Mouse (Mus musculus) urinary bladder, postnatal 36 days (tissue): ENCODE results near the gene Pabpc4.

Source experiments
- DNase-seq, 2 experiments: peaks; one replicate each; pipeline ENCODE4 v3.0.0; 2022; ENCODE audit warnings: low spot score in 2 of 2, mixed read lengths in 1 of 2

Pabpc4 gene

DNA sequence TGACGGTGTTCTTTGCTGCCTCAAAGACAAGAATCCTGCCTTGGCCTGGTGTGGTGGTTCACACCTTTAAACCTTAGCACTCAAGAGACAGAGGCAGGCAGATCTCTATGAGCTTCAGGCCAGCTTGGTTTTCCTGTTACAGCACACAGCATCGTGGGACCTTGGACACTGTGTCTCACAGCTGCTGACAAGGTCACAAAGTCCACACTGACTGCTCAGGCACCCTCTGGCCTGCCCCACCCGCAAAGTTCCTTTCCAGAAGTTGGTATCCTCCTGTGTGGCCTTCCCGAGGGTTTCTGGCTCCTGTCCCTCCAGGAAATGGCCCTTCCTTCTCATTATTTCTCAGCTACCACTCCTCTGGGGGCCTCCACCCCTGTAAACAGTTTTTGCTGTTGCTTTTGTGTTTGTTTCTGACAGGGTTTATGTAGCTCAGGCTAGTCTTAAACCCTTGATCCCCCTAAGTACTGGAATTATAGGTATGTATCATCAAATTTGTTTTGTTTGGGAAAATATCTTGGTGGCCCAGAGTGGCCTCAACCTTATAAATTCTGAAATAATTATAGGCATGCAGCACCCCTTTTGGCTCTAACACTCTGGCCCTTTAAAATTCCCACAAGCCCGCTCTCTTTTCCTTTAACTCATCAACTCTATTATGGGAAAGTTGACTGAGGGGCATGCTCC, at the start of gene Pabpc4:
TSS of gene Pabpc4 (plus strand) at position 631 of the 681 bp plus-strand sequence.
- no peak for DNase-seq

DNA sequence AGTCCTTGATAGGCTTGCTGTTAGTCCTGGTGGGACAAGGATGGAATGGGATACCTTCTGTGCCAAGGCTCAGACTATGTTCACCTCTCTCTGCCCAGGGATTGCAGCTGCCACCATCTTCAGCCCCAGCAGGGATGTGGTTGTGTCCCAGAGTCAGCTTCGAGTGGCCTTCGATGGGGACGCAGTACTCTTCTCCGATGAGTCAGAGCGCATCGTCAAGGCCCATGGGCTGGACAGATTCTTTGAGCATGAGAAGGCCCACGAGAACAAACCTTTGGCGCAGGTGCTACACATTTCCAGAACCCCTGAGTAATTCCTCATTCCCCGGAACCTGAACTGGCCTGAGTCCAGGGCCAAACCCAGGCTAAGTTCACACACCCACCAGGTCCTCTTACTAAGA, 48.2 kb upstream of the Pabpc4 start:
- DNase-seq = no peak

DNA sequence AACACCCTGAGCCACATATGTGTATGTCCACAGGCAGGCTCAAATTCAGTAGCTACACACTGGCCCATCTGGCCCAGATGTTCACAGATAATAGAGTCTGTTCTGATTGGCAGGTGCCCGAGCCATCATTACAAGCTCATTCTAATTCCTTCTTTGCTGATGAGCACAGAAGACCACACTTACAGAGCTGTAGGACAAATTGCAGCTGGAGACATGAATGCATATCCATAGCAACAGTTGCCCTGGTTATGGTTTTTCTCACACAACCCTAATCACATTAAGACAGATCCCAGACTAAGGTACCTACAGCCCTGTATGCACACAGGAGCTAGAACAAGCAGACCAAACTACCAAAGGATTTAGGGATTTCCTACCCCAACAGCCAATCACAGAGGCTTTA, 46.8 kb upstream of the Pabpc4 start:
- no peak for DNase-seq

DNA sequence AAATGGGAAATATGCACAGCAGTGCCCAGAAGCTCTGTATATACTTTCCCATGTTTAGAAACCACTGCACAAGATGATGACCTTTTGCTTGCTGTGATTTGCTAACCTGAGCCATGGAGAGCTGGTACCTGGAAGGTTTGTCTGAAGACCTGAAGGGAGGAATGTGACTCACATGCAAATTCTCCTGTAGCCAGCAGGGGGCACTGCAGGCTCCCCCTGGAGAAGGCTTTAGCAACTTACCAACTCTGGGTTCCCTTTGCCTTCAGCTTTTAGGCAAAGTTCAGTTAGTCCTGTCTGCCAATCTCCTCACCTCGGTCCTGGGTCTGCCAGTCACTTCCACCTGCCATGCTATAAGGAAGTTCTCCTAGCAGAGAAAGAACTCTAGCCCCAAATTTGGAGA, 45.4 kb upstream of the Pabpc4 start:
- DNase-seq = peak in 1 of 2 experiments; percentile 35

DNA sequence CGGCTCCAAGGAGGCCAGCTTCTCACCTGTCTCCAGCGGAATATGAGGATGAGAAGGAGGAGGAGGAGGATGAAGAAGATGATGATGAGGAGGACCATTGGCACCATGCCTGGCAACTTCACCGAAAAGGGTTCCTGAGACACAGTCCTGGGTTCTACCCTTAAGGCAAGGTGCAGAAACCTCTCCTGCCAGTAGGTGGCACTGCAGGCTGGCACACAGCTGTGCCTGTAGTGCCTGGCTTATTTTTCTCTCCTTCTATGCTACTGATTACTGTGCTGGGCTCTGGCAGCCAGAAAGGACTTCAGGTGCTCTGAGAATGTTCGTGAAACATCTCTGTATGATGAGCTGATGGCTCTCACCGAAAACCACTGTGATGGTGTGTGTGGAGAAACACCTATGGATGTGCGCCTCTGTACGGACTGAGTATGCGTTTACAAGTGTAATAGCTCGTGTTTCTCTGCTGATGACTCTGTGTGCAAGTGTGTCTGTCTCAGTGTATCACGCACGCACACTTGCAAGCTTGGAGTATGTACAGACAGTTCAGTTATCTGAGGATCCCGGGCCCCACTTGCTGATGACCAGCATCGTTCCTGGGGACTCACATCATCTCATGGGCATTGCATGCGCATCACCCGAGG, 42.3 kb upstream of the Pabpc4 start:
- DNase-seq = peak; percentile 44 to 48

DNA sequence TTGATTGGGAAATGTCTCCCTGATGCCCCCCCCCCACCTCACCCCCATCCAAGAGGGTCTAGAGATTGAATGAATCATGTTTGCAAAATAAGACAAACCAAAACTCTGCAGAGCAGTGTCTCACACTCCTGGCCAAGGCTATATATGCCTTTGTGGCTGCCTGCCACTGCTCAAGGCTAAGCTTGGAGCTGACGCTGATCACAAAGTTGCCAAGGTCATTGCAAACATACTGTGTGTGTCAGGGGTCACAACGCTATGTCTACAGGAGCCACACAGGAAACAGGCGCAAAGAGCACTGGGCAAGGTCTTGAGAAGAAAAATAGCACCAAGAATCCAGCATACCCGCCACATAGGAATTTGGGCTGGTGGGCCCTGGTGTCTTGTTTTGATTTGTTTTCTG, 41.5 kb upstream of the Pabpc4 start:
- DNase-seq = no peak

DNA sequence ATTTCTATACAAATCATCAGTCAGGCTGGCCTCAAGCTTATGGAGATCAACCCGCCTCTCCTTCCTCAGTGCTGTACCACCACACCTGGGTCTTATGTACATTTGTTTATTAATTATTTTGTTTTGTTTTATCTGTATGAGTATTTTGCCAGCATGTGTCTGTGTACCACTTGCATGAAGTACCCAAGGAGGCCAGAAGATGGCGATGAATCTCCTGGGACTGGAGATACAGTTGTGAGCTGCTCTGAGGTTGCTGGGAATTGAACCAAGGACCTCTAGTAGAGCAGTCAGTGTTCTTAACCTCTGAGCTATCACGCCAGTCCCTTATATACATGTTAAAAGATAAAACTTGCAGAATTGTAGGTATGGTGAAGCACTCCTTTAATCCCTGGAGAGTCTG, 38.8 kb upstream of the Pabpc4 start:
- no peak for DNase-seq

DNA sequence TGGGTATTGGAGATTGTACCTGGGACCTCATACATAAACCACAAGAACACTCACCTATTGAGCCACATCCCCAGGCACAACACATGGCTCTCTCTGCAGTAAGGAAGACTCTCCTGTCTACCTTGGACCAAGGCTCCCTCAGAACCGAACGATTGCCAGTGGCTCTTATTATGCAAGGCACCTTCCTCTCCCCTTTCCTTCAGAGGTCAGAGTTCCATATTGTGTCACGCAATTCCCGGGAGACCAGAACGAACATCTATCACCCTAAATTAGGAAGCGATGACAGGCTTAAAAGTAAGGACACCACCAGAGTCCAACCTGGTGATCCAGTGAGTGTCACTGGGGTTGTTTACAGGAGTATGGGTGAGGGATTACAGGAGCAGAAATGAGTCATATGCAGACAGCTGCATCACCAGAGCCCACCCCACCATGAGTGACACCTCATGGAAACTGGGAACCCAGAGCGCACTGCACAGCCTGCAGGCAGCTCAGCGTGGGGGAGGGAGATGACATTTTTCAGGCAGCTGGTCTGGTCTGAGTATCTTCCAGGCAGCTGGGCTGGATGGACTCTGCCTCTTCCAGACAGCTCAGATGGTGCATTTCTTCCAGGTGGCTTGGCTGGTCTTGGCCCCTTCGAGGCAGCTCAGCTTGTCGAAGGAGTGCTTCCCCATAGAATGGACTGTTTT, 36.3 kb upstream of the Pabpc4 start:
- DNase-seq = no peak

DNA sequence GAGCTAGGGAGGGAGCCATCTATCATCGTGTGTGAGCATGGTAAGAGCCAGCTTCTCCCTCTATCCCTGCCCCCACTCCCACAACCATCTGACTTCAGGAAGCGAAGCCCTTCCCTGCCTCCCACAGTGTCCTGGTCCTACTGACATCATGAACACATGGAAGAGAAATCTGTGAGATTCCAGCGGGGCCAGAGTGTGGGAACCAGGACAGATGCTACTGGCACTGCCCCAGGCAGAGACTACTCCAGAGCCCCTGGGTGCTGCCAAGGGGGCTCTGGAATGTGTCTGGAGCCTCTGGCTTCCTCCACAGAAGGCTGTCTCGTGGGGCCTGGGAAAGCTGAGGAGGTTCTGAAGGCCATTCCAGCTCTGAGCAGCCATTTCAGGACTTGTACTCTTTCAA, 34.4 kb upstream of the Pabpc4 start:
- no peak for DNase-seq

DNA sequence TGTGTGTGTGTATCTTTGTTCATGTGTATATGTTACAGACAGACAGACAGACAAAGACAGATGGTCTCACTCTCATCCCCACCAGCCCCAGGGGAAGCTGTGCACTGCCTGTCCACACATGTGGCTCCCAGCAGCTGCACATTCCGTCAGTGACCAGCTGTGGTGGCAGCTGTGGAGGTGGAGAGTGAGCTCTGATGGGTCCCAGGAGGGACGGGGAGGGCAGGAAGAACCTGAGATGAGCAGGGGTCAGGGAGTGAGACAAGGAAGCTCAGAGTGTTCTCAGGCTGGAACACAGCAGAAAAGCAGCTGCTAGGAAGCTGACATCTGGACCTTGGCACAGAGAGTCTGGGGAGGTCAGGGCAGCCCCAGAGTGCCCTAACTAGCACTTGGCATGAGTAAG, 33.9 kb upstream of the Pabpc4 start:
- DNase-seq = no peak

DNA sequence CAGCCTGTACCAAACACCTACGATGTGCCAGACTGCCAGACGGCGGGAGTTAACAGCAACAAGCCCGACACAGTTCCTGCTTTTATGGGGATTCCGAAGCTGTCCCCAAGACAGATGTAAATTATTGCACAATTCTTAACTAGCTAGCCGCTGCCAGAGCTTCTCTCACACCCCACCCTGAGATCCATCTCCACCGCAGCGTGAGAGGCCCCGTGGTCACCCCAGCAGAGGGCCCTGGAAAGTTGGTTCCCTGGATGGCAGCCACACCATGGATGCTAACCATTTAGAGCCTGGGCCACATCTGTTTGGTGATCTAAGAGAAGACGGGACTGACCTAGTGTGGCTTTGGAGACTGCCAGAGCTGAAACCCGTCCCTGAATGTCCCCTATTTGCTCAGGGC, 33.0 kb upstream of the Pabpc4 start:
- DNase-seq = no peak

DNA sequence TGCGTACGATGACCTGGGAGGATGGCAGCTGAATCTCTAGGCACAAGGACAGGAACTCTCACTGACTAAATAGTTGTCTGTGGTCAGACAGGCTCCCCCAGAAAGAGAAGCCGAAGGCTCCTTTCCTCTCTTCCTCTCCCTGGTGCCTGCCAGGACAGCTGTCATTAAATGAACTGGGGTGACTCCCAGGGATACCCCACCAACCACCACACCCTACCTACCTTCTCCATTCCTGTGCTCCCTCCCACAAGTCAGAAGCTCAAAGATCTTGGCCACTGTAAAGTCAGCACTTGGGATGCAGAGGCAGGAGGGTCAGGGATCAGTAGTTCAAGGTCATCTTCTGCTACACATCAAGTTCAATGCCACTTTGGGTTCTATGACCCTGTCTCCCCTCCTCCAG, 29.3 kb upstream of the Pabpc4 start:
- no peak for DNase-seq

DNA sequence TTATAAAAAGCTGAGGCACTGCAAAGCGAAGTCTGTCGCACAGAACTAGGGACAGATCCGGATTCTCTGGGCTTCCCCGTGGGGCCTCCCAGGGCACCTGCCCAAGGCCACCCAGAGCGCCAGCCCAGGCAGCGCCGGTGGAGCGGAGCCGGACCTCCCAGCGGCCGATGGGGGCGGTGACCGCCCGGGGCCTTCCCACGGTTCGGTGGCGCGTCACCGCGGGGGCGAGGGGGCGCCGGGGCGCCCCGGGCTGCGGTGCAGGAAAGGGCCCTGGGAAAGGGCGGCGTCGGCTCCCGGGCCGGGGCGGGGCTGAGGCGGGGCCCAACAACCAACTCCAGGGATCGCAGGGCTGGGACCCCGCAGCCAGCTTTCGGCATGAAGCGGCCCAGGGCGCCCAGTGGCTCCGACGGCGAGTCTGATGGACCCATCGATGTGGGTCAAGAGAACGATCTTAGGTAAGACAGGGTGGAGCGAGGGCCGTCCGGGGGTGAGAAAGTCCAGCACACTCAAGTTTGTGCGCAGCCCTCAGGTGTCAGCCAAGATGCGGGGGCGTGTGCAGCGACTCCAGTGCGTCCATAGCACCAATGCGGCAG, 28.6 kb upstream of the Pabpc4 start, which contains the start of gene Heyl:
TSS of gene Heyl (plus strand) at position 65 of the 593 bp plus-strand sequence.
- DNase-seq = peak in 1 of 2 experiments; percentile 38

DNA sequence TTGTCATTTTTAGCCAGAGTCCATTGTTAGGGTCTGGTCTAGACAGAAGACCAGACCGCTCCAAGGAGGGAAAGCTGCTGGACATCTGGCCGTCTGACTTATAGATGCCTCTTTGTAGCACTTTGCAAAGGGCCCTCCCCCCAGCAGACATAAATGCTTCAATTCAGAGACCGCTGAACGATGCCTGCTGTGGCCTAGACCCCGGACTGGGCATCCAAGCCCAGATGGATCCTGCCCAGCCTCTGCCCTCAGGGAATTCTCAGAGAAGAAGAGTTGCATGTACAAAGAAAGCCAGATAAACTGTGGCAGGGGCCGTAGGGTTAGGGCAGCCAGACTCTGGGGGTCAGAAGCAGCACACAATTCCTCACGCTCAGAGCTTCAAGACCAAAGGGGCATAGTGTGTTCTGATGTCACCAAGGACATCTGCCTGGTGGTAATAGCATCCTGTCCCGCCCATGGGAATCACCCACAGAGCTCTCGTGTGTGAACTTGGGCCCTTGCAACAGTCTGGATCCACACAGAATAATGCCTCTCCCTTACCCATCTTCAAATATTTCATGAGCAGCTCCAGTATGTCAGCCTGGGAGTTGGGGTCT, 26.2 kb upstream of the Pabpc4 start:
- DNase-seq = no peak

DNA sequence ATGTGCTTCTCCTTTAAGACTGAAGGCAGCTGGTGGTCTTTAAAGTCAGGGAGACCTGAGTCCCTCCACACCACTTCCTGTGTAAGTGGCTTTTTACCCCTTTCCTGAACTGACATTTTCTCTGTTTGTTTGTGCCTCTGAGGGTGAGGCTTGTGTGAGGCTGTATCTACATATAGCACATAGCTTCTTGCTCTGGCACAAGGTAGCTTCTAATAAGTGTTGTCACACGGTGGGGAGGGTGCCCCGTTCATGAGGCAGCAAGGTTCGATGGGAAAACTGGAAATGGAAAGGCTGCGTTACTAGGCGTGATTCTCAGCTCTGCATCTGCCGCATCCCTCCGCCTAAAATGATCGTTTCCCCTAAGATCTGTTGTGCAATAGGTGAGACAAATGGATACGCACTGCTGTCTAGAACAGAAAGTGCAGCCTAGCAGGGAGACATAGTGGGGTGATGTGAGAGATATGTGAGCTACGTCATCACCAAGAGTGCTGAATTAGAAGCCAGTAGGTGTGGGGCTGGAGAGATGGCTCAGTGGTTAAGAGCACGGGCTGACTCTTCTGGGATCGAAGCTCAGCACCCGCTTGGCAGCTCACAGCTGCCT, 25.6 kb upstream of the Pabpc4 start:
- no peak for DNase-seq

DNA sequence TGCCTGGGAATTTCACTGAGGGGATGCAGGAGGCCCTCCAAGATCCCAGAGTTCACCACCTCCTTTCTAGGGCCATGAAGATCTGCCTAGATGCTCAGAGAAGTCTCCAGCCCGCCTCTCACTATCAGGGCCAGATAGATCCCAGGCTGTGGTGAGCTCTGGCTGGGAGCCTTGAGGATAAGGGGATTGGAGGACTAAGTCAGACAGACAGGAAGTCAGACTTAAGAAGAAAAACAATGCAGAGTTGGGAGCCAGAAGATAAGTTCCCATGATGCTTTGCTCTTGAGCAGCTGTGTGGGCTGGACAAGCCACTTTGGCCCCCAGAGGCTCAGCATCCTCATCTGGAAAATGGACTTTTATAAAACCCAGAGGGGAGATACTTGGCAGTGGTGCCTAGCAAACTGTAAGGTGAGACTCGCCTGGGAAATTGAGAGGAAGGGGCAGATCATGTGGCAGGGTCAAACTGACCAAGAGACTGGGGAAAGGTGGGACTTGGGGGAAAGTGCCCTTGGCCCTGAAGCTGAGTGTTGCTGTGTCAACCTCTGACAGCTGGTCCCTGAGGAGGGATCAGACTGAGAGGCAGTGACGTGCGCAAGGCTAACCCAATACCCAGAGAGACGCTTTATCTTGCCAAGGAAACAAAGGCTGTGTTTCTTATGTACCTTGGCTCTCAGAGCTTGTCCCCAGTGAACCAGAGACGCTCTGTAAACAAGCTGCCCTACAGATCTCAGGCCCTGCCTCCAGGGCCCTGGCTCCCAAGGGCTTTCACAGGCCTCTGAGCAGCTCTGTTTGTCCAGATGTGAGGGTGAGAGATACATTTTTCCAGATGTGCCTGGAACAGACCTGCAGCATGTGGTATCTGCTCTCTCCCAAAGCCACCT, 24.5 kb upstream of the Pabpc4 start:
- DNase-seq = no peak

DNA sequence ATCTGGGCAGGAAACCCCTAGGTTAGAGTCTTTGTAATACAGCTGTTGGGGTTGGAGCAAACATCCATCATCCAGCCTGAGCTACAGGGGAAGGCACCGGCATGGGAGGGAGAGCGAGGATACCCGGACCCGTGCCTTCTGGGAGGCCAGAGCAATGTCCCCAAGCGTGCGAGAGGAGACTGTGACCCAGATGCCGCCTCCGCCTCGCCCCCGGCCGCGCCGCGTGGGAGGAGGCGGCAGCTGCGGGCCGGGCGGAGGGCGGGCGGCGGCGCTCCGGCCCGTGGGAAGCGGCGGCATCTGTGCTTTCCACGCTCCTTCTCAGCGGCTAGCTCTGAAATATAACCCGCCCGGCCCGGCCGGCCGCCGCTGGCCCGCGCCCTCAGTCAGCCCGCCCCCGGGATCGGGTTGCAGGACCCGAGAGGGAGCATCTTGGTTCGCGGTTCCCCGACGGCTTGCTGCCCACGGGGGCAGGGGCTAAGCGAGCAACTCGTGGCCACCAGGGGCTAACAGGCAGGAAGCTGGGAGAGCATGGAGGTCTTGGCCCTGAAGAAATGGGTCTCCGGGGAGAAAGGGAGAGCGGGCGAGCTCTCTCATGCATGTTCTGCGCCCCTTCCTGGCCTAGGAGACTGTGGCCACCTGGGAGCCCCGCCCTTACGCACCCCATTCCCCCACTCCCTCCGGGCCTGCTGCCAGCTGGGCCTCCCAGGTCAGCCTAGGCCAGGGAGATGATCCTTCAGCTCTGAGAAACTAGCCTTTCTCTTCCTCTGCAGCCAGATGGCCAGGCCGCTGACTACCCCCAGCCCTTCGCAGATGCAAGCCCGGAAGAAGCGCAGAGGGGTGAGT, 22.6 kb upstream of the Pabpc4 start:
- peak in 1 of 2 experiments; percentile 54 for DNase-seq

DNA sequence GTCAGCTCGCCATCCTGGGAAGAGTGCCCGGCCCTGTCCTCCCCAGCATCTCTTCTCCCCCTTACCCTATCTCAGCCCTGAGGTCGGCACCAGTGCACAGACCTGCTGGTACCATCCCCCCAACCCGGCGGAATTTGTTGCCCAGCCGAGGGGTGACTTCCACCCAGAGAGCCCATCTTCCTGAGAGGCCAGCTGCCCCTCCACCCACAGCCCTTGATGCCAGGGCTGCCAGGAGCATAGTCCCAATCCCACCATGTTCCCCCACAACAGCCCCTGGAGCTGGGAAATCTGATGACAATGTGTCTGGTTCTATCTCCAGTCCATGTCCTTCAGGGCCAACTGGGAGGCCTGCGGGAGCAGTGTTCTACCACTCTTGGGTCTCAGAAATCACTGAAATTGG, 15.9 kb upstream of the Pabpc4 start:
- DNase-seq = no peak

DNA sequence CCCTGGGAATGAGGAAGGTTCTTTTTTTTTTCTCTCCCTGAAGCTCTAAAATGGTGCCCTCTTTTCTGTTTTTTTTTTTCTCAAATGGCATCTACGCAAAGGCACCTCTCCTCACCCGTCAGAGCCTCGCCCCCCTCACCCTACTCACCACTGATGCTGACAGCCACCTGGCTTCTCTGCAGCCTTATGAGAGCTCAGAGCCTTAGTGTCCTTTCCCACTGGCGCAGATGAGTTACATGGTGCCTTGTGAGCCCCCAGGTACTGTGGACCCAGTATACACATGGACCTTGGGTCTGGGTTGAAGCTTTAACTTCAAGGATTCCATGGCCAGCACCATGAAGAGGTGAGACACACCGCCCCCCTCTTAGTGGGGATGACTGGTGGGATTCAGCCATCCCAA, 15.5 kb upstream of the Pabpc4 start:
- DNase-seq = no peak
